Mouse (Mus musculus): ENCODE measurements at regions not wholly inside any gene's neighbourhood (a gene's known extent, or its start where the extent isn't known, plus 50 kb on each side); places are given as distances from the start of the nearest gene placed in this dataset.

- TF ChIP-seq CTCF (IDR thresholded peaks at IDR 0.05; ENCODE audit: borderline replicate concordance, extremely low read depth, insufficient read depth, insufficient read length) (no peak), POLR2A (IDR thresholded peaks at IDR 0.05; ENCODE audit: borderline replicate concordance, extremely low read depth, insufficient read depth, insufficient read length, poor library complexity, severe bottlenecking) (no peak)
Observed at GRCm38 (mm10) chr12:71627421-71628339, 203.2 kb upstream of the Daam1 start.

Measured in brain, embryonic 14.5 days (tissue).